Mouse (Mus musculus) layer of hippocampus, postnatal 14 days (tissue): ENCODE results near the gene Rps12. TPM values are rescaled to one million over a fixed set of nuclear protein-coding genes. Genes with fewer than 3 reads are reported as not detected.
"Not testable (repeated sequence)": the region's sequence is repeated elsewhere in the genome, so short reads cannot be mapped to it uniquely, and the experiment has no call there.

Experiments used
- DNase-seq, 2 experiments: peaks; one replicate each; pipeline ENCODE4 v3.0.0; 2021 to 2022; ENCODE audit warnings: low spot score in 2 of 2, mixed read lengths in 1 of 2
- long read RNA-seq, 2 experiments: library from polyadenylated mRNA; stranded (forward); transcript quantifications; one replicate each; pipeline ENCODE4 v2.0.0; 2021
- total RNA-seq, 2 experiments: library from RNA; stranded (reverse); gene quantifications; 2 replicates each; pipeline ENCODE4 v1.2.3; 2021

The Rps12 gene
- 100 to 1,000 TPM; 214 to 218 TPM for total RNA-seq
- long read RNA-seq, experiment 1, transcript Rps12-203 (6 exons, 584 nt): major isoform, 14 of 16 reads
- long read RNA-seq, experiment 1, partial matches to known transcripts: 1 of 16 reads
- long read RNA-seq, experiment 1, other reads (novel, unspliced or antisense): 1 of 16 reads
- long read RNA-seq, experiment 2, transcript Rps12-203 (6 exons, 584 nt): major isoform, 41 of 51 reads
- long read RNA-seq, experiment 2, partial matches to known transcripts: 1 of 51 reads
- long read RNA-seq, experiment 2, other reads (novel, unspliced or antisense): 3 of 51 reads

DNA sequence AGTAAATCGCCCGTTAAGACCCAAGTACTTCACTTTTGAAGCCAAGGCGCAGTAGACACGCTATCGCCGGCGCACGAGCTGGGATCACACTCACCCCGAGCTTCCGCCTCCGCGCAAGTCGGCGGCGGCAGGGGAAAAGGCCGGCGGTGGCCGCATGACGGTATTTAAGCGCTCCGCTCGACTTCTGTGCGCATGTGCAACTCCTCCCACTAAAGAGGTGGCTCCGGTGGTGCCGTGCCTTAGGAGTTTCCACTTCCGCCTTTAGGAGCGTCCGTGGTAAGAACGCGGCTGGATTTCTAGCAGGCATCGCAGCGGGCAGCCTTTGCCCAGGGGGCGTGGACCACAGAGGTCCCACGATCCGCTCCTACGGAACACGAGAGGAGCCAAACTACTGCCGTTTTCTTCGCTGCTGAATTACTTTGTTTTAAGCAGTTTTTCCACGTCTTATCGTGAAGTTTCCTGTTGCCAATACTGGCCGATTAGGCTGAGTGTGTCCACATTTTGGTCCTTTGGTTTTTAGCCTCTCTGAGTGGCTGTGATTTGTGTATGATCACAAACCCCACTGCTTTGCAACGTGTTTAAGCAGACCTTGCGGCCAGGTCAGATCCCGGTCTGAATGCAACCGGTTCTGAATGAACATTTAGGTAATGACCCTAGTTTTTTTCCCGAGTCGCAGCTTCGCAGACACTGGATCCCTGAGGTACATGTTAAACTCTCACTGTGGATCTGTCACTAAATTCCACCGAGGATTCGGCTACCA lies at the start of gene Rps12:
Gene Rps12 (minus strand): TSS at position 214 of the 760 bp plus-strand sequence.
- DNase-seq: peak; percentile 99

DNA sequence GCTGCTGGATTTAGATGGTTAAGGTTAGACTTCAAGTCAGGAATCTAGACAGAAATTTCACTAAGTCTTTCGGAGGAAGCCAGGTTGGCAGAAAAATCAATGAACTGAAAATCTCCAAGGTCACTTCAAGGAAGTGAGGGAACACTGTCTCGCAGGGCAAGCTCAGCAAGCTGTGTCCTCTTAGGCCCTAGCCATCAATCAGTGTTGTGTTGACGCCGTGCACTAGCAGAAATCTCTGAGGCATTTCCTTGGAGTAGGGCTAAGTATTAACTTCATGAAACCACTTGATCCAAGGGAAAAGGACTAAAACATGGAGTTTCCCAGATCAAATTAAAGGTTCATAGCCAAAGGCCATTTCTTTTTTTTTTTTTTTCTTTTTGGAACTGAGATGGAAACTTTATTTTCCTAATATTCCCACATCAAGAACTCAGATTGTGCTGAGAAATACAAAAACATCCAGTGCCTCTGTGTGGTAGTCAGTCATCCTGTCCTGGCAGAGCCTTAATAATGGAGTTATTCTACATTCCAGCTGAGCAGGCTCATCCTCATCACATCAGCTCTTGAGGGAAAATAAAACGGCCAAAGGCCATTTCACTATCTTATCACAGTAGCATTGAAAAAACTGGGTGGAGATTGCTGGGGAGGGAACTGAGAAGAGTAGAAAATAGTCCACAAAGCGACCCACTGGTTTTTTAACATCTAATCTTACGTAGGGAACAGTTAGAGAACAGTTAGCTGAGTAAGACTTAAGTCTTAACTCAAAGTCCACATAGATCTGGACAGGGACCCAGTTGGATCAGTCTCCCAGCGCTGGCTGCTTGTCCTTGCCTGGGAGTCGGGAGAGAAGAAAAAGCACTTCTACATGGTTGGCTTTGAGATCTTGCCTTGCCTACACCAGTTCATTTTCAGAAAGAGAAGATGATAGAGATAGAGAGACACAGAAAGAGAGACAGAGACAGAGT lies 49.2 kb upstream of the Rps12 start:
- DNase-seq: no peak

DNA sequence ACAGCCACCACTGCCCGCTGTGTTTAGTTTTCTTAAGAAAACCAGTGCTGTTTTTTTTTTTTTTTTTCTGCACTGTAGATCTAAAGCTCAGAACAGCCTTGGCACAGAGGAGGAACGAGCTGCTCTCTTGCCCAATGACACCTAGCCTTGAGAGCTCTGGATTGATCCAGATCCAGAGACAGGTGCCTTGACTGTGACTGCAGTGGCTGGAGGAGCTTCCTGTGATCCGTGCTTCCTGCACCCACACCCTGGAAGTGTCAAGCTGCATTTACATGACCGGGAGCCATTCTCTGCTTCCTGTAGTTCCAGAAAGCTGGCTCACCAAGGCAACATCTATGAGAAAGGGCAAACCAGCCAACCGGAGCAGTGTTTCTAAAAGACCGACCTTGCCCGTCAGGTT lies 39.4 kb upstream of the Rps12 start:
- no peak for DNase-seq

DNA sequence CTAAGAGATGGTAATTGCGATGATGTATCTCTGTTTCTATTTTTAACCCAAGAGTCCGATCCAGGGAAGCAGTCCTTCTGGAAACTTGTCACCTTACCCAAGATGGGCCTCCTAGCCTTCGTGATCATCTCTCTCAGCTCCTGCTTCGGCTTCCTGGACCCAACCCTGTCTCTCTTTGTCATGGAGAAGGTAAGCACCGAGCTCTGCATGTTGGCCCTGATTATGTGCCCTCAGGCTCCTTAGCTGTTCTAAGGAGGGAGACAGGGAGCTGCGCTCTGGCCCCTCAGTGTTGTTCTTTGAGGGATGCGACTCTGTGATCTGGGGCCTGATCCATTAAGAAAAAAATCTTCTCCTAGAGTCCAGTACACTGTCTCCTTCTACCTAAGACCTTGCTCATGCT lies 29.2 kb upstream of the Rps12 start:
- DNase-seq: no peak

DNA sequence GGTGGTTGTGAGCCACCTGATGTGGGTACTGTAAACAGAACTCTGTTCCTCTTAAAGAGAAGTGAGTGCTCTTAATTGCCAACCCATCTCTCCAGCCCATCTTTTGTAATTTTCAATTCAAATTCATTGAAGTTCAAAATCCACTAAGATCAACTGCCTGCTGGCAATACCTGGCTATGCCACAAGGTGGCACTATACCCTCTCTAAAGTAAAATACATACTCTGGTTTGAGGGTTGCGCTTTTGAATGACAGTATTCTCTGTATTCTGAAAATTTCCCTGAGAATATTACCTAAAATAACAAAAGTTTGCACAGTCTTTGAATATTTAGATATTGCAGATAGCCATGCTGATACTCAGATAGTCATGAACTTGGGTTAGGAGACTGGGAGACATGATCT lies 28.1 kb upstream of the Rps12 start:
- peak; percentile 81 to 86 for DNase-seq

DNA sequence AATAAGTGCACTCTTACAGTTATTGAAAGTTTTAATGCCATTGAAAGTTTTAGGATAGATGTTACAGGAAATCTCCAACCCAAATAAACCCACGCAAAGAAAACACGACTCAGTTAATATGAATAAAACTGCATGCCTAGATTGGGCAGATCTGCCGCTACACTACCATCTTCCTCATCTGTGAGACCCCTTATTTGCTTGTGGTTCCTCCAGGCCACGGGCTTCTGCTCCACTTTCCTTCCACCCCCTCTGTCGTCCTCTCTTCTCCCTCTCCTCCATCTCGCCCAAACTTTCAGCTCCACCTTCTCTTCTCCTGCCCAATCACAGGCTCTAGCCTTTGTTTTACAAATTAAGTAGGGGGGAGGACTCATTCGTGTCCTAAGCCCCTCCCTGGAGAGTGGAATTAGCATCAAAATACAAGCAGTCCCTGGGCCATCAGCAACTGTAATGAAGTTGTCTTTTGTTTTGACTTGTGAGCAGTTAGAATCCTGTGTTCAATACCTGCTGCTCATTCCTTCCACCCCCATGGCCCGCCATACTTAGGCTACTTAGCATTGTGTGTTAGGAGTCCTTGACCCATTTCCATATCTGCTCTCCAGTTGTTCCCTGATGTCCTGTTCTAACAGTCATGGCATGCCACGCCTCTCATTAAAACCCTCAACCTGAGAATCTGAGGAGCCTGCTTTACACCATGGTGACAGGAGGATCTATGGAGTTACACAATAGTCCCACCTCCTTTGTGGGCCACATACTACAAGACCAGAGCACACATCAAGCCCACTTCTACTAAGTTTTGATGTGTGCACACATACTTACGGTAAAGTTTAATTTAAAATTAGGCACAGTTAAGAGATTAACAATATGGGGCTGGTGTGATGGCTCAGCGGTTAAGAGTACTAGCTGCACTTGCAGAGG lies 26.0 kb upstream of the Rps12 start:
- no peak for DNase-seq

DNA sequence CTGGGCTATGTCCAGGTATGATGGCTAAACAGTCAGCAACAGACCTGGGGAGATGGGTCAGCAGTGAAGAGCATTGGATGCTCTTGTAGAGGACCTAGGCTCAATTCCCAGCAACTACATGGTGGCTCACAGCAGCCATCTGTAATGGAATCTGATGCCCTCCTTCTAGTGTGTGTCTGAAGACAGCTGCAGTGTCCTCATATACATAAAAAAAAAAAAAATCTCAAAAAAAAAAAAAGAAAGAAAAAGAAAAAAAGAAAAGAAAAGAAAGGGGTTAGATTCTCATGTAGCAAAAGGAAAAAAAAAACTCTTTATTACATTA lies 25.3 kb upstream of the Rps12 start:
- DNase-seq: no peak

DNA sequence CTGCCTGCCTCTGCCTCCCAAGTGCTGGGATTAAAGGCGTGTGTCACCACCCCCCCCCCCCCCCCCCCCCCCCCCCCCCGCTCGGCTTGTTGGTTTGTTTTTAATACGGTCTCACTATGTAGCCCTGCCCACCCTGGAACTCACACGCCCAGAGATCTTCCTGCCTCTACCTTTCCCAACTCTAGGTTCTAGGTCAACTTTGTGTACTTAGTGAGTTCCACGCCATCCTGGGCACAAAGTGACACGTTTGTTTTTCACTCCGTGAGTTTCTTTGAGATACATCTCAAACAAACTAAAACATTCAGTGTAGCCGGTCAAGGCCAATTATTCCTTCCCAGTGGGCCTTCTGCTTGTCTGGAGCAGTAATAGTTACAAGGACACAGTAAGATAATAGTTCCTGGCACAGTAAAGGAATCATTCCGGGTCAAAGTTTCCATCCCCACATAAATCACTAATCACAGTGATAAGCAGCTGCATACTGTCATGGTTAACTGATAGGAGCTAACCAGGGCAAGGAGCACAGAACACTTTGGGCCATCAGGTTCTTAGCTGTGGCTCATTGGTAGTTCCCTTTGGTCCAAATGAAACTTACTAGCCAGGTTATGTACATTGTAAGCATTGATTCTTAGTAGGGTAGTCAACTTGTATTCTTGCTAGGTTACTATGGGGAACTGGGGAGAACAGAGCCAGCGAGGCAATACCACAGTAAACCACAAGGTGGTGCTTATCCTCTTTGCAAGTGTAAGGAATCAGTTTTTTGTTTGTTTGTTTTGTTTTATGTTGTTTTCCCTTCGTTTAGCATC lies 24.8 kb upstream of the Rps12 start:
- peak; percentile 65 to 67 for DNase-seq

DNA sequence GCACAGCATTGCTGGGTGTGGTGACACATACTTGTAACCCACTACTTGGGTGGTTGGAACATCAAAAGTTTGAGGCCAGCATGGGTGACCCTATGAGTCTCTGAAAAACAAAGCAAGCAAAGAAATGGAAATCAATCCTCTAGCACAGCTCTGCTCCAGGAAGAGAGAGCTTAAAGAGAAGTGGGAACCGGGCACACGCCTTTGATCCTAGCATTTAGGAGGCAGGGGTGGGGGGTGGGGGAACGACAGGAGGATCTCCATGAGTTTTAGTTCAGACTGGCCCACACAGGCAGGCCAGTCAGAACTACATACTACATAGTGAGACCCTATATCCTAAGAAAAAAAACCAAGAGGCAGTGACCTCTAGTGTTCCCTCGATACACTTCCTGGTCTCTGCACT lies 19.1 kb upstream of the Rps12 start:
- DNase-seq: no peak

DNA sequence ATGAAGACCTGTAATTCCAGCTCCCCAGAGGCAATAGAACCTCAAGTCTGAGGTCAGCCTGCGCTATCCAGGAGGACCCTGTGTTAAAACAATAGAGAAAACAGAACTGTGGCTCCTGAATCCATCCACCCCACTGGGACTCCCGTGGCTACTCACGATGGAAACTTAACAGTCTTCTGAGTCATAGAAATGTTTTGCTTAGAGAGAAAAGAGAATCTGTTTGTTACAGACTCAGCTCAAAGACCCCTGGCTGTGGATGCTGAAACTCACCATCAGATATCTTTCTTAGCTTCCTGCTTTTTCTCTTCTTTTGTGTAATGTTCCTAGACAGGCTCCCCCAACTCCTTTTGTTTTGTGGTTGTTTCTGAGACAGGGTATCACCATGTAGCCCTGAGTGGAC lies 17.6 kb upstream of the Rps12 start:
- no peak for DNase-seq

DNA sequence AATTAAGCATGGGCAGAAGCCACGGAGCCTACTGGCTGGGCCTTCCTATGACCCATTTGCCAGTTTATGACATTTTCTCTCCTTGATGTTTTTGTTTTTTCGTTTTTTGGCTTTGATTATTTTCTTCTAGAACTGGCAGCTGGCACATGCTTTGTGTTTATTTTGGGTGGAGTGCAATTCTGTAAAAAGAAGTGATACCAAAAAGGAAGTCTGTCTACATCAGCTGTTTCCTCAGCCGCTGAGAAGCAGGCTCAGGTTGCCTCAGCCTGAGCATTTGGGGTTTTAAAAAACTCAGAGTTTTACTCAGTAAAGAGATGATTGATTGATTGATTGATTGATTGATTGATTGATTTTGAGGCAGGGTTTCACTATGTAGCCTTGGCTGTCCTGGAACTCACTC lies 15.8 kb upstream of the Rps12 start:
- no peak for DNase-seq

DNA sequence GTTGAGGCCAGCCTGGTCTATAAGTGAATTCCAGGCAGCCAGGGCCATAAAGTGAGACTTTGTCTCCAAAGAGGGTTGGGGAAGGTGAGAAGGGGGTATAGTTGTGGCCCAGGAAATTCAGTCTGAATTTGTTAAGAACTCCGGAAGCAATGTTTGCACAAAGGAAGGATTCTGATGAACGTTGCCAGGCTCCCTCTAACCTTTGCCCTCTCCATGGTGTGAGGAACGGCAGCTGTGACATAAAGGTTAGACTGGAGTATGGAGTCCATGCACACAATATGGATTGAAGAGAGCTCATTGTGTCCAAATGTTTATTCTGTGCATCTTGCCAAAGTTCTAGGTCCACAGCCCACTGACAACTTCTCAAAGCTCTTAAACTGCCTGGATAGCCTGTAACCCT lies 12.9 kb upstream of the Rps12 start:
- DNase-seq: no peak

DNA sequence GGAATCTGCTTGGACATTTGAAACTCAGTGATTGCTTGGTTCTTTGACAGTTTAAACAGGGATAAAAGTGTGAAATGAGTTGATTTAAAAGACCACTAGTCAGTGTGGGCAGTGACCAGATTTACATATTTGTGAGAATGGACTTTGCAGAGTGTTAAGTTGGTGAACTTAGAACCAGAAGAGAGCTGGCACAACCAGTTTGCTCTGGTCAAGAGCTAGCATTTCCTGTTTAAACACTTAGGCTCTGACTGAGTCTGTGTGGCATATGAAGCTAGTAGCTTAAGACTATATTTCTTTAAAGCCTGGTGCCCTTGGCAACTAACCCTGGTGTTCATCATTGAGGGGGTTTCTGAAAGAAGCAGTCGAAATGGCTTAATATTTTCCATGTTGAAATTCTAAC lies 11.1 kb upstream of the Rps12 start:
- no peak for DNase-seq

DNA sequence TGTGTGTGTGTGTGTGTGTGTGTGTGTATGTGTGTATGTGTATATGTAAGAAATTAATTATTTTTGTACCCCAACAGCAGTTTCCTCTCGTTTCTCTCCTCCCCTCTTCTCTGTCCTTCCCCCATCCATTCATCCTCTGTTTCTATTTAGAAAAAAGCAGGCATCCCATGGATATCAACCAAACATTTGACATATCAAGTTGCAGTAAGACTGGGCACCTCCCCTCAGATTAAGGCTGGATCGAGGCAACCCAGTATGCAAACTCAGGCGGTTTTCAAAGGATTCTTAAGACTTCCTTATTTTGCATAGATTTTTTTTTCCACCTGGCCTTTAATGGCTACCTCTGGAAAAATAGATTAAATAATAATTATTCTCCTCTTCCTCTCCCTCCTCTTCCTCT lies 10.5 kb upstream of the Rps12 start:
- no peak for DNase-seq

DNA sequence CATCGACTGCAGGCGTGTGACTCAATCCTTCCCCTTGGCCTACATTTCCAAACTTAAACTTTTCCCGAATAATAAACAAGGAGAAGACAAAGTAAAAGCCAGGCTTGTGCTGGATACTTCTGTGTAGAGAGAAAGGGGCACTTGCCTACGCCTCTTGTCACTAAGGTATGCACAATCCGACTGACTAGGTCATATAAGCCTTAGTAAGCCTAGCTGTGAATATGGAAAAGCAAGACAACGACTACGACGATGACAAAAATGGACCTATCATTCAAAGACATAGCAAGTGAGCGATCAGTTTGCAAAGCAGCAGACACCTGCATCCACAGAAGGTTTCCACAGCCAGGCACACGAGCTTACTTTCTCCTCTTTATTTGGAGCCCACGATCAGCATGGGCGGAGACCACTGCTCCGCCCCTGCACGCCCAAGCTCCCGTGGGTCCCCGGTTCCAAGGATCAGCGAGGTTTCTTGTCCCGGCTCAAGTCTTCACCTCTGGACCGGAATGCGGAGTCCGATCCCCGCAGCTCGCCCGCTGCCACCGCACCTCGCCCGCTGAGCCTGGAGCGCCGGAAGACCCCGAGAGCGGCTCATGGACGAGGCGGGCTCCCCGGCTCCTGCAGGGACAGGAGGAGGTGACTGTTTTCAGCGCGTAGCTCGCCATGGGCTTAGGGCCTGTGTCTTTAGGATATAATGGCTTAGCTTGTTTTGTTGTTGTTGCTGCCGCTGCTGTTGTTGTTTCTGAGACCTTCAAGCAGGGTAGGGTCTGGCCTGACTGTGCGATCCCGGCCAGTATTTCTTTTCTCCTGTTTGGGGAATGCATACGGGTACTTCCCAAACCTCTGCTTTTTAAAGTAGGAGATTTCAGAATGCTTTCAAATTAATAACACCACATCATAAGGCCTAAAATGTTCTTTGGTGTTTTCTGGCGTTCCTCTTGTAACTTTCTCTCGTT lies 9.8 kb upstream of the Rps12 start, which contains the start of gene Slc18b1:
Gene Slc18b1 (plus strand): TSS at position 436 of the 953 bp plus-strand sequence.
- DNase-seq: peak in 1 of 2 experiments; percentile 42

DNA sequence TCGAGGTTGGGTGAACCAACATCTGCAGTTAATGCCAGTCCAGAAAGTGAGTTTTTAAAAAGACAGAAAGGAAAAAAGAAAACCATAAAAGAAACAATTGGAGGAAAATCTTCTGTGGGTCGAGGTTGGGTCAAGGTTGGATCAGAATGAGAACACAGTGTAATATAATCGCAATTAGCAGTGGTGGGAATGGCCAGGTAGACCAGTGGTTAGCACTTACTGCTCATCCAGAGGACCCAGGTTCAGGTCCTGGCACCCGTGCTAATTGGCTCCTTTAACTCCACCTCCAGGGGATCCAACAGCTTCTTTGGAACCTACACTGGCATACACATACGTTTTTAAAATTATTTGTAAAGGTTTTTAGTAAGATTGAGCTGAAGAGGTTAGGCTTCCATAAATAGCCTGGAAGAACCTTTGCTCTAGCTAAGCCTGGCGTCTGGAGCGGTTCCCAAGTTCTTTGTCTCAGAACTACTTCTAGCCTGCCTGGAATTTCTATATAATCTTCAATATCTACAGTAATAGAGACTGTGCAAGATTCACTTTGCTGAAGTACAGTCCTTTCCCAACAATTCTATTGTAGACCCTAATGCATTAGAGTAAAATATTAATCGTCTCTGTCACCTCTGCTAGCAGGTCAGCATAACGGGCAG lies 8.9 kb upstream of the Rps12 start:
- no peak for DNase-seq

DNA sequence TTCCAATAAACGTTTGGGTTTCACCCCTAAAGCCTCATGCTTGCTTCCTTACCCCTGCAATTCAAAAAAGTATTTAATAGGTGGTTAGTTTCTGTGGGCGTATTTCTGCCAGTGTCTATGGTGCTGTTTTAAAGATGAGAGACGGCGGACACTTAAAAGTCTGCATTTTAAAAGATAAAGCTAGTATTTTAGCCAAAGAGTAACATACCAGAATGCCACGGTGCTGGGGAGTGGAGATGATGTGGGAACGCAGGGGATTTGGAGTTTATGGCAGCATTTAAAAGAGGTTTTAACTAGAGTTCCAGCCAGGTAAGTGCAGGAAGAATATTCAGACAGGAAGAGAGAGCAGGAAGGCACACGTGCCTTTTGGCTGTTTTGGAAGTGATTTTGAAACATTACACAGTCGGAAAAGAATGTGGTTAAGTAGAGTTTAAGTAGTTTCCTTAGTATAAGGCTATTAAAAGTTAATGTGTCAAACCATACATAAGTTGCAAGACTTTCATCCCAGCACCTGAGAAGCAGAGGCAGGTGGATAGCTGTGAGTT lies 1.1 kb upstream of the Rps12 start:
- DNase-seq: no peak

DNA sequence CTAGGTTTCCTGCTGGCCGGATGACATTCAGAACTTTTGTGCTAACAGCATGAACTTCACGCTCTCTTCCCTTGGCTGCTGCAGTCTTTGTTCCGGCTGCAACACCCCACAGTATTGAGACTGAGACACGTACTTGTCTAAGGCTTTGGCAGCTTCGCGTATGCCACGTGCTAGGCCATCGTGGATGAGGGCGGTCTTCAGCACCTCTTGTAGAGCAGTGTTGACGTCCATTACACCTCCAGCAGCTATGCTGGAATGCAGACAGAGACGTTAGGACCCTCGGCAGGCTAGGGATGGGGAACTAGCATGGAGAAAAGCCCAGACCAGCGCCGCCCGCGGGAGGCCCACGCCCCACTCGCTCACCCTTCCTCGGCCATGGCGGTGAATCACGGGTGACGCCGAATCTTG lies 440 bp downstream of the Rps12 start:
- not testable (repeated sequence) for DNase-seq
